Mouse (Mus musculus): ENCODE data around the gene Mum1.
"Not testable (repeated sequence)": the region's sequence is repeated elsewhere in the genome, so short reads cannot be mapped to it uniquely, and the experiment has no call there.

Gene Mum1

GRCm38 (mm10) chr10:80208248-80208647 is 18.0 kb upstream of the Mum1 start:
- DNase-seq (ENCODE audit: low spot score), result no peak

DNA sequence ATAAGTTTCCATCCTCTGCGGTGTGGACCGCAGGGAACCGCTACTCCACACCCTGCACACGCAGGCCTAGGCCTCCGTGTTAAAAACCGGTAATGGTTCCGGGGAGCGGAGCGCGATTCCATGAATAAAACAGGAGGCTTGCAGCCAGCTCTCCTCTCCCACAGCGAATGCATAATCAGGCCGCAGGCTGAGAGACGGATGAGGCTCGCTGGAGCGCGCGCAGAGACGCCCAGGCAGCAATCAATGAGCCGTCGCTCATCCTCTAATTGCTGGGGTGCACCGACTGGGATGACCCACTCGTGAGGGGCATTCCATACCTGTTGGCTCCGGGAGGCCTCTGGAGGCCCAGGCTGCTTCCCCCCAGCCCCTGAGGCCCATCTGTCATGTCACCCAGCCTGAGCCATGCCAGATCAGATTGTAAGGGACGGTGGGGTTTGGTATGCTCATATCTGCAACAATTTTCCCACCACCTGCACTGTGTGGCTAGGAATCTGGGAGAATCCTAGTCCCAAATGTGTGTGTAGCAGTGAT is 17.3 kb upstream of the Mum1 start:
- DNase-seq (ENCODE audit: low spot score), result peak; percentile 59

GRCm38 (mm10) chr10:80211547-80212103 is 14.6 kb upstream of the Mum1 start:
- DNase-seq (ENCODE audit: low spot score), result not testable (repeated sequence)

GRCm38 (mm10) chr10:80215048-80215772 is 11.0 kb upstream of the Mum1 start:
- DNase-seq (ENCODE audit: low spot score), result no peak

GRCm38 (mm10) chr10:80220676-80221075 is 5.6 kb upstream of the Mum1 start:
- DNase-seq (ENCODE audit: low spot score), result no peak

GRCm38 (mm10) chr10:80223137-80223536 is 3.1 kb upstream of the Mum1 start:
- not testable (repeated sequence) for DNase-seq (ENCODE audit: low spot score)

- no peak for DNase-seq (ENCODE audit: low spot score)
Observed at GRCm38 (mm10) chr10:80226071-80226415, 191 bp upstream of the Mum1 start.

- DNase-seq (ENCODE audit: low spot score), result no peak
Observed at GRCm38 (mm10) chr10:80227166-80227539, 919 bp downstream of the Mum1 start.

DNA sequence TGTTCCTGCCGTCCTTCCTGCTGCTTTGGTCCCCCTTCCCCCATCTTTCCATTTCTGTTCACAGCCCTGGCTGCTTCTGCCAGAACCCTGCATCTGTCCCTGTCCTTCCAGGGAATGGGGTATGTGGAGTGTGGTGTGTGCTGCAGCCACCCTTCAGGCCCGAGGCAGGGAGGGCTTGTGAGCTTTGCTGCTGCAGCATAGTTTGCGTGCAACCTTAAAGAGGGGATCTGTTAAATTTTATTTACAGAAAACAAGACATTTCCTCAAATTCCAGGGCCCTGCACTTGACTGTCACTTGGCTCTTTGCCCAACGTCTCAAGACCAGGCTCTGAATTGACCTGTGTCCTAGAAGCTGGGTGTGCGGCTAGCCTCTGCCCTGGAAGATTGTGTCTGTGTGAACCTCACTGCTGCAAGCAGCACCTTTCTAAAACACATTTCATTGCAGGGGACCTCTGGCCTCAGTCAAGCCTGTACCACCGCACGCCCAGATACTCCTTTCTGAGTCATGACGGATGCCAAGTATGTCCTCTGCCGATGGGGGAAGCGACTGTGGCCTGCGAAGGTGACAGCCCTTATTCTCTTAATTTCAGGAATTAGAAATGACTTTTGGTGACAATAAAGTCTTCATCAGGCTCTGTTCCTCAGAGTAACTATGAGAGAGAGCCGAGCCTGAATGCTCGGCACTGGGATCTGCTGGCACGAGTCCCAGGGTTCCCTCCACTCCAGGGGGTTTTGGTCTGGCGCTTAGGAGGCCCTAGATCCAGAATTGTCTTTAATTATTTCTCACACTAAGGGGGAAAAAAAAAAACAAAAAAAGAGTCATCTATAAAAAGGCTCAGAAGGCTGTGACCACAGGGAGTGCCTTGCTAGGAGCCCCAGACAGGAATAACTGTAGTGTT is 1.9 kb downstream of the Mum1 start:
- DNase-seq (ENCODE audit: low spot score), result no peak

GRCm38 (mm10) chr10:80236145-80236825 is 10.1 kb downstream of the Mum1 start:
- no peak for DNase-seq (ENCODE audit: low spot score)

DNA sequence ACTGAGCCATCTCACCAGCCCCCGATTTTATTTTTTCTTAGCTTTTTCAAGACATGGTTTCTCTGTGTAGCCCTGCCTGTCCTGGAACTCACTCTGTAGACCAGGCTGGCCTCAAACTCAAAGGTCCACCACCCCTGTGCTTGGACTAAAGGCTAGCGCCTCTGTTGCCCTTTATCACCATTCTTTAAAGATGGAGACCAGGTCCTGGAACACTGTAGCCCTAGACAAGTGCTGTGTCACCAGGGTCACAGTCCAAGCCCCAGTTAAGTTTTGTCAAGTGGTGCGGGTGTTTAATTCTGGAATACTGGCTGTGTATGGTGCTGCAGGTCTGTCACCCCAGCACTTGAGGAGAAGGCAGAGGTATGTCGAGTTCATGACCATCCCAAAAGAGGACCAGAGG is 10.8 kb downstream of the Mum1 start:
- no peak for DNase-seq (ENCODE audit: low spot score)

- no peak for DNase-seq (ENCODE audit: low spot score)
Observed at GRCm38 (mm10) chr10:80238306-80238705, 12.1 kb downstream of the Mum1 start.

DNA sequence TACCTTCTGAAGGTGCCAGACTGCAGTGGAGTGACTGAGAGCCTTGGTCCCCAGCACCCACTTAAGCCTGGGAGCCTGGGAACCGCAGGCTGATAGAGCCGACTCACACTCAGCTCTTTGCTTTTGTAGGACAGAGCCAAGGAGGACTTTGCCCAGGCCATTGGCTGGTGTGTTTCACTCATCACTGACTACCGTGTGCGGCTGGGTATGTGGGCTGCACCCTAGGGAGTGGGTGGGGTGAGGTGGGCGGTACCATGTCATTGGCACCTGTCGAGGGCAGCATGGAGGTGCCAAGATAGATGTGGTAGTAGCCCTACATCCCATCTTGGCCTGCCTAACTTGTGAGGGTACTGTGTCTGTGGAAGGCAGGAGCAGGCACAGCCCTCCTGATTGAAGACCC is 13.6 kb downstream of the Mum1 start:
- DNase-seq (ENCODE audit: low spot score), result no peak

DNA sequence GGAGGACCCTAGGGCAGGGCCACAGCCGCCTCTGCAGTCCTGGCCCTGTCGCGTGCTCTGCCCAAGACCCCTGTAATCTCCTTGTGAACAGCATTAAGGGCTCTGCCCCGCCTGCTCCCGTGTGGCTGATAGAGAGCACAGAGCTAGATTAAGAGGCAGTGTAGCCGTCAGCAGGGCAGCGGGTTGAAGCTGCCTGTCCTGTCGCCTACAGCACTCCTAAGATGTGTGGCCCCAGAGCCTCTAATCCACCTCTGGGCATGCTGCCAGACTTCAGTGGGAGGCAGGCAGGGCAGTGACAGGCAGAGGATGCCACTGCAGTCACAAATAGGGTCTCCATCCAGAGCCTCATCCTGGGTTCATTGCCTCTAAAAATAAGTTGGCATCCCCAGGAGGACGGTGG is 15.9 kb downstream of the Mum1 start:
- DNase-seq (ENCODE audit: low spot score), result no peak

DNA sequence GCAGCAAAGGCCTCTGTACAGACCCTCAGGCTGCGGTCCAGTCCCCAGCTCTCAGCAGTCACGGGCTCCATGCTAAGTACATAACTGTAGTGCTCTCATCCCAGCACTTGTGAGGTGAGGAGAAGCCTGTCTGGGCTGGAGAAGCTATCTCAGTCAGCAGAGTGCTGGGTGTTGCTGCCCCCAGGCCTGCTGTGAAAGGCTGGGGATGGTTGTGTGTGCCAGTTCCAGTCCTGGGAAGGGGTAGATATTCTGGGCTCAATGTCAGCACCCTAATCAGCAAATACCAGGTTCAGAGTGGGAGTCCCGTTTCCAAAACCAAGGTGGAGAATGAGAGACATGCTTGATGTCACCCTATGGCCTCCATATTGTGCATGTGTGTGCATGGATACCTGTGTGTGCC is 16.4 kb downstream of the Mum1 start:
- DNase-seq (ENCODE audit: low spot score), result no peak

- peak; percentile 75 for DNase-seq (ENCODE audit: low spot score)
Observed at GRCm38 (mm10) chr10:80244791-80245399, 18.7 kb downstream of the Mum1 start.

- DNase-seq (ENCODE audit: low spot score), result peak; percentile 94
Observed at GRCm38 (mm10) chr10:80245600-80245999, 19.4 kb downstream of the Mum1 start.

DNA sequence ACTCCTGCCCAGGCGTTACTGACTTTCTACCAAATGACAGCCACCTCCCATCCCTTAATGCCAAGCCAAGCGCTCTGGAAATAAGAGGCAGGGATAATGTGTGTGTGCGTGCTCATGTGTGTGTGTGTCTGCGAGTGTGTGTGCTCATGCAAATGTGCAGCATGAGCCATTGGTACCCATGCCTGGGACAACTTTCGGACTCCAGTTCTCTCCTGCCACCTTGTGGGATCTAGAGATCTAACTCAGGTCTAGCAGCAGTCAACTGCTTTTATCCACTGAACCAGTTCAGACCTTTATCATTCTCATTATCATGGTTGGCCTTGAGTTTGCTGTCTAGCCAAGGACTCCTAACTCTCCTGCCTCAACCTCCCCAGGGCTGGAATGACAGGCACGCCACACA is 21.6 kb downstream of the Mum1 start:
- peak; percentile 66 for DNase-seq (ENCODE audit: low spot score)

DNA sequence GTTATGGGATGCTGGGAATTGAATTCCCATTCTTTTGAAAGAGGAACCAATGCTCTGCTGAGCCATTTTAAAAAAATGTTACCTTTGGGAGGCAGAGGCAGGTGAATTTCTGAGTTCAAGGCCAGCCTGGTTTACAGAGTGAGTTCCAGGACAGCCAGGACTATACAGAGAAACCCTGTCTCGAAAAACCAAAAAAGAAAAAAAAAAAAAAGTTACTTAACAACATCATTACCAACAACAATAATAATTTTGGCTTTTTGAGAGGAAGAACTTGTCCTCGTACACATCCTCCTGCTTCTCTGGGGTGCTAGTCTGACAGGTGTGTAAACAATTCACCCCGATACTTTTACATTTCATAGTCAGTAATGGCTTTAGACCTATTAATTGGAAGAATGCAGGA is 22.2 kb downstream of the Mum1 start:
- DNase-seq (ENCODE audit: low spot score), result not testable (repeated sequence)

DNA sequence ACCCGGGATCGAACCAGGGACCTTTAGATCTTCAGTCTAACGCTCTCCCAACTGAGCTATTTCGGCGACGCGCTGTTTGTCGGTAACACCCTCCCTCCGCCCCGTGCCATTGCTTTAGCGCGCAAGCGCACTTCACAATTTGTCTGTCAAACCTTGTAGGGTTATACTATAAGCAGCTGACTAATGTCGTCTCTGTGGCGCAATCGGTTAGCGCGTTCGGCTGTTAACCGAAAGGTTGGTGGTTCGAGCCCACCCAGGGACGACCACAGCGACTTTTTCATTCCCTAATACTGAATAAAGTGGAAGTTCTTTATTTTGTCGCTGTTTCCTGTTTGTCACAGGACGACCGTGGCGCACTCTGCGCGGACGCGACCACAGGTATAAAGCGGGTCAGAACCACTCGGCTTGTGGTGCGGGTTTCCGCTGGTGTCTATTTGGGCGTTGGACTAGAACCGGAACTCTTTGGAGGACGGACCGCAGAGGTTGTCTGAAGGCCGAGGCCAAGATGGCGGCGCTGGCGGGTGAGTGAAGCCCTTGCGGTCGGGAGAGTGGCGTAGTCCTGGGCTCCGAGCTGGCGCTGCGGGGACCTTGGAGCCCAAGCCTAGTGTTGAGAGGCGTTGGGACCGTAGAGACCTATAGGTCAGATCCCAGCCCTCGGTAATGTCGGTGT is 22.9 kb downstream of the Mum1 start, which contains the start of gene Ndufs7:
Ndufs7 (plus strand) TSS at position 151 of the 670 bp plus-strand sequence.
- peak; percentile 93 for DNase-seq (ENCODE audit: low spot score)

DNA sequence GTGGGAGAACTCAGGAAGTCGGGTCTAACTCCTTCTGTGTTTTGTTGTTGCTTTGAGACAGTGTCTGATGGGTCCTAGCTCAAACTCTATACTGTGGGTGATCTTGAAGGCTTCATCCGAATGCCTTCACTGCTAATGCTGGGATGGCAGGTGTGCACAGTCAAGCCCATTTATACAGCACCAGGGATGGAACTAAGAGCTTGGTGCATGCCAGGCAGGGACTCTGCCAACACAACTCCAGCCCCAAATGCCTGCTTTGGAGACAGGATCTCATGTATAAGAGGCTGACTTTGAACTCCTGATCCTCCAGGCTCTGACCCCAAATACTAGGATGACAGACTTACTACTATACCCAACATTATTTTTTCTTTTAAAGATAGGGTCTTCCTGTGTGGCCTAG is 23.8 kb downstream of the Mum1 start:
- no peak for DNase-seq (ENCODE audit: low spot score)

All from embryo, embryonic 10 days (tissue).